Mouse (Mus musculus) liver, embryonic 12.5 days (tissue): ENCODE data around the gene Sh2d4b. TPM values are rescaled to one million over a fixed set of nuclear protein-coding genes. Genes with fewer than 3 reads are reported as not detected.

Experiments used
- ATAC-seq: fragments of 200-750 bp; cut with Nextera tagmentation; 2 replicates; pipeline ENCODE4 v1.8.0; 2017; ENCODE audit warnings: moderate number of reproducible peaks, mild to moderate bottlenecking, moderate library complexity
- H3K27ac ChIP-seq: fragments of 300-500 bp; sonication (generic); 2 replicates; pipeline ENCODE4 v1.5.1; 2016; ENCODE audit warnings: mild to moderate bottlenecking
- H3K27me3 ChIP-seq: fragments of 300-500 bp; sonication (generic); replicated peaks from 2 replicates; pipeline ENCODE4 v1.6.1; 2016; ENCODE audit warnings: mild to moderate bottlenecking, moderate library complexity
- H3K36me3 ChIP-seq: fragments of 300-500 bp; sonication (generic); 2 replicates; pipeline ENCODE4 v1.6.1; 2016; ENCODE audit warnings: mild to moderate bottlenecking, moderate library complexity
- H3K4me1 ChIP-seq: fragments of 300-500 bp; sonication (generic); 2 replicates; pipeline ENCODE4 v1.6.1; 2016
- H3K4me2 ChIP-seq: fragments of 300-500 bp; sonication (generic); 2 replicates; pipeline ENCODE4 v1.6.1; 2016; ENCODE audit warnings: mild to moderate bottlenecking, moderate library complexity
- H3K4me3 ChIP-seq: fragments of 300-500 bp; sonication (generic); 2 replicates; pipeline ENCODE4 v1.5.1; 2016; ENCODE audit warnings: mild to moderate bottlenecking, moderate library complexity
- H3K9ac ChIP-seq: fragments of 300-500 bp; sonication (generic); 2 replicates; pipeline ENCODE4 v1.6.1; 2016; ENCODE audit warnings: mild to moderate bottlenecking, moderate library complexity
- H3K9me3 ChIP-seq: fragments of 300-500 bp; sonication (generic); replicated peaks from 2 replicates; pipeline ENCODE4 v1.6.1; 2016; ENCODE audit warnings: mild to moderate bottlenecking, moderate library complexity
- WGBS: fragments of 180-500 bp; shearing (Covaris S2); methylation state at CpG from one replicate; pipeline ENCODE4 v1.1.7; 2016; ENCODE audit not compliant: insufficient replicate concordance; 5-methylcytosine and 5-hydroxymethylcytosine counted together
- polyA plus RNA-seq: library from polyadenylated mRNA; unstranded; fragments of >200 nt; fragmentation: Nextera tagmentation; extraction: Ambion mirVana; gene quantifications from 2 replicates; pipeline ENCODE4 v1.2.1, GENCODE M21; 2016

Gene Sh2d4b
- polyA plus RNA-seq, 1 experiment from 2014 or later = 0.20 TPM

GRCm38 (mm10) chr14:40885752-40886151, 7.3 kb downstream of the Sh2d4b start:
- H3K27me3 ChIP-seq = no peaks in the 10 kb centered on the region
- H3K4me3 ChIP-seq = no peak overlapping the region
- H3K9ac ChIP-seq = no peak overlapping the region
- H3K36me3 ChIP-seq = no peaks in the 10 kb centered on the region
- 0% methylated on average over 1 of the region's 1 CpGs for WGBS
- H3K4me2 ChIP-seq = no peak overlapping the region
- ATAC-seq = peak; percentile 38; the same call in 1 of the 2 replicates
- no peaks in the 10 kb centered on the region for H3K9me3 ChIP-seq
- no peak overlapping the region for H3K27ac ChIP-seq
- peaks cover 29% of the 10 kb centered on the region for H3K4me1 ChIP-seq

GRCm38 (mm10) chr14:40885225-40885624, 7.8 kb downstream of the Sh2d4b start:
- Histone ChIP-seq H3K4me1 (peaks cover 29% of the 10 kb centered on the region), H3K27me3 (no peaks in the 10 kb centered on the region), H3K9ac (no peak overlapping the region), H3K4me3 (no peak overlapping the region), H3K36me3 (no peaks in the 10 kb centered on the region), H3K9me3 (no peaks in the 10 kb centered on the region), H3K4me2 (no peak overlapping the region), H3K27ac (no peak overlapping the region)
- WGBS = 40% methylated on average over 4 of the region's 4 CpGs
- no peak for ATAC-seq

GRCm38 (mm10) chr14:40874565-40874964, 18.5 kb downstream of the Sh2d4b start:
- Histone ChIP-seq H3K4me1 (no peaks in the 10 kb centered on the region), H3K27me3 (no peaks in the 10 kb centered on the region), H3K9me3 (no peaks in the 10 kb centered on the region), H3K36me3 (no peaks in the 10 kb centered on the region), H3K27ac (no peak overlapping the region), H3K4me3 (no peak overlapping the region), H3K4me2 (no peak overlapping the region), H3K9ac (no peak overlapping the region)
- ATAC-seq = no peak

GRCm38 (mm10) chr14:40873961-40874360, 19.1 kb downstream of the Sh2d4b start:
- 40% methylated on average over 5 of the region's 5 CpGs for WGBS
- no peak overlapping the region for H3K4me3 ChIP-seq
- H3K9ac ChIP-seq = no peak overlapping the region
- no peaks in the 10 kb centered on the region for H3K27me3 ChIP-seq
- no peaks in the 10 kb centered on the region for H3K36me3 ChIP-seq
- no peaks in the 10 kb centered on the region for H3K9me3 ChIP-seq
- no peak overlapping the region for H3K27ac ChIP-seq
- ATAC-seq = no peak
- no peak overlapping the region for H3K4me2 ChIP-seq
- 0 out of 2 replicates have a peak, but pooled peaks cover under 1% of the 10 kb centered on the region for H3K4me1 ChIP-seq

GRCm38 (mm10) chr14:40870598-40870997, 22.5 kb downstream of the Sh2d4b start:
- no peak overlapping the region for H3K4me3 ChIP-seq
- WGBS = 57% methylated on average over 3 of the region's 3 CpGs
- 0 out of 2 replicates have a peak, but pooled peaks cover 4% of the 10 kb centered on the region for H3K4me1 ChIP-seq
- no peak for ATAC-seq
- no peaks in the 10 kb centered on the region for H3K9me3 ChIP-seq
- H3K9ac ChIP-seq = no peak overlapping the region
- H3K27ac ChIP-seq = no peak overlapping the region
- no peaks in the 10 kb centered on the region for H3K36me3 ChIP-seq
- H3K27me3 ChIP-seq = no peaks in the 10 kb centered on the region
- no peak overlapping the region for H3K4me2 ChIP-seq

GRCm38 (mm10) chr14:40864811-40865514, 28.1 kb downstream of the Sh2d4b start:
- H3K4me1 ChIP-seq = peaks cover 17% of the 10 kb centered on the region
- no peak for ATAC-seq
- no peak overlapping the region for H3K4me3 ChIP-seq
- H3K36me3 ChIP-seq = no peaks in the 10 kb centered on the region
- no peak overlapping the region for H3K27ac ChIP-seq
- H3K9ac ChIP-seq = no peak overlapping the region
- no peak overlapping the region for H3K4me2 ChIP-seq
- 71% methylated on average over 6 of the region's 6 CpGs for WGBS
- H3K9me3 ChIP-seq = no peaks in the 10 kb centered on the region
- no peaks in the 10 kb centered on the region for H3K27me3 ChIP-seq

- H3K9ac ChIP-seq = no peak overlapping the region
- 25% methylated on average over 3 of the region's 3 CpGs for WGBS
- H3K4me3 ChIP-seq = no peak overlapping the region
- H3K27ac ChIP-seq = no peak overlapping the region
- H3K27me3 ChIP-seq = no peaks in the 10 kb centered on the region
- H3K9me3 ChIP-seq = no peaks in the 10 kb centered on the region
- H3K4me1 ChIP-seq = peaks cover 14% of the 10 kb centered on the region
- peak overlapping the region; percentile 2; the same call in 1 of the 2 replicates for H3K4me2 ChIP-seq
- peak; percentile 86 for ATAC-seq
- H3K36me3 ChIP-seq = no peaks in the 10 kb centered on the region
These were observed 29.4 kb downstream of the Sh2d4b start for GRCm38 (mm10) chr14:40863659-40864058.

GRCm38 (mm10) chr14:40863022-40863421, 30.0 kb downstream of the Sh2d4b start:
- no peak overlapping the region for H3K4me2 ChIP-seq
- H3K9ac ChIP-seq = no peak overlapping the region
- no peaks in the 10 kb centered on the region for H3K27me3 ChIP-seq
- H3K36me3 ChIP-seq = no peaks in the 10 kb centered on the region
- peaks cover 14% of the 10 kb centered on the region for H3K4me1 ChIP-seq
- peak; percentile 48; the same call in 1 of the 2 replicates for ATAC-seq
- no peak overlapping the region for H3K4me3 ChIP-seq
- H3K9me3 ChIP-seq = no peaks in the 10 kb centered on the region
- H3K27ac ChIP-seq = no peak overlapping the region

GRCm38 (mm10) chr14:40852978-40853377, 40.1 kb downstream of the Sh2d4b start:
- Histone ChIP-seq H3K27me3 (no peaks in the 10 kb centered on the region), H3K4me2 (no peak overlapping the region), H3K4me1 (no peaks in the 10 kb centered on the region), H3K9ac (no peak overlapping the region), H3K36me3 (no peaks in the 10 kb centered on the region), H3K9me3 (no peaks in the 10 kb centered on the region), H3K4me3 (no peak overlapping the region), H3K27ac (no peak overlapping the region)
- 48% methylated on average over 5 of the region's 5 CpGs for WGBS
- ATAC-seq = no peak

GRCm38 (mm10) chr14:40837397-40837796, 55.7 kb downstream of the Sh2d4b start:
- no peak for ATAC-seq

GRCm38 (mm10) chr14:40830505-40830904, 62.6 kb downstream of the Sh2d4b start:
- Histone ChIP-seq H3K27me3 (no peaks in the 10 kb centered on the region), H3K4me1 (no peaks in the 10 kb centered on the region), H3K9ac (no peak overlapping the region), H3K36me3 (no peaks in the 10 kb centered on the region), H3K4me2 (no peak overlapping the region), H3K9me3 (no peaks in the 10 kb centered on the region), H3K27ac (no peak overlapping the region), H3K4me3 (no peak overlapping the region)
- 77% methylated on average over 9 of the region's 9 CpGs for WGBS
- ATAC-seq = no peak

More at GRCm38 (mm10) chr14:40837397-40837796, 55.7 kb downstream of the Sh2d4b start:
- H3K4me1 ChIP-seq = no peaks in the 10 kb centered on the region
- no peaks in the 10 kb centered on the region for H3K9me3 ChIP-seq
- H3K9ac ChIP-seq = no peak overlapping the region
- no peak overlapping the region for H3K4me3 ChIP-seq
- H3K36me3 ChIP-seq = no peaks in the 10 kb centered on the region
- no peak overlapping the region for H3K27ac ChIP-seq
- H3K4me2 ChIP-seq = no peak overlapping the region
- no peaks in the 10 kb centered on the region for H3K27me3 ChIP-seq

GRCm38 (mm10) chr14:40830094-40830493, 63.0 kb downstream of the Sh2d4b start:
- 78% methylated on average over 11 of the region's 11 CpGs for WGBS
- H3K4me3 ChIP-seq = no peak overlapping the region

GRCm38 (mm10) chr14:40818051-40818450, 75.0 kb downstream of the Sh2d4b start:
- ATAC-seq = peak; percentile 46; the same call in 1 of the 2 replicates
- H3K27ac ChIP-seq = no peak overlapping the region
- no peaks in the 10 kb centered on the region for H3K4me1 ChIP-seq
- no peak overlapping the region for H3K4me2 ChIP-seq
- no peaks in the 10 kb centered on the region for H3K9me3 ChIP-seq
- WGBS = 60% methylated on average over 2 of the region's 2 CpGs
- H3K27me3 ChIP-seq = no peaks in the 10 kb centered on the region
- no peak overlapping the region for H3K9ac ChIP-seq
- no peaks in the 10 kb centered on the region for H3K36me3 ChIP-seq
- no peak overlapping the region for H3K4me3 ChIP-seq

More at GRCm38 (mm10) chr14:40830094-40830493, 63.0 kb downstream of the Sh2d4b start:
- H3K36me3 ChIP-seq = no peaks in the 10 kb centered on the region
- no peak overlapping the region for H3K27ac ChIP-seq
- H3K4me2 ChIP-seq = no peak overlapping the region
- no peak for ATAC-seq
- H3K27me3 ChIP-seq = no peaks in the 10 kb centered on the region
- no peaks in the 10 kb centered on the region for H3K9me3 ChIP-seq
- H3K9ac ChIP-seq = no peak overlapping the region
- H3K4me1 ChIP-seq = no peaks in the 10 kb centered on the region
